Mouse (Mus musculus): ENCODE results near the gene Pdxp. TPM values are rescaled to one million over a fixed set of nuclear protein-coding genes. Genes with fewer than 3 reads are reported as not detected.

Gene Pdxp
- total and polyA plus RNA-seq, 3 experiments = 2.8 to 9.8 (median 5.4) TPM

GRCm38 (mm10) chr15:78900585-78901421 is 12.9 kb upstream of the Pdxp start:
- H3K4me3 ChIP-seq (replicated peaks in 1 of 3; ENCODE audit: low read depth in 2 of 3, low read length in 2 of 3, poor library complexity in 1 of 3) = peak overlapping the region; percentile 70 to 95 (median 83)
- H3K36me3 ChIP-seq (replicated peaks in 1 of 2; ENCODE audit: control insufficient read depth in 1 of 2, insufficient read depth in 1 of 2, low read length in 1 of 2) = peaks cover 20 to 49% of the 10 kb centered on the region in 2 experiments
- in situ Hi-C loops (cut with MboI; ENCODE audit: low pct_ligation_motif_present, low pct_unique_long_range_greater_than_20kb, low sequenced_read_pairs) (loop anchor here (25.0 kb wide), 1 partner anchor 436 kb away; the partner anchor contains the start of genes Maff and Pla2g6), dilution Hi-C loops (cut with MboI; ENCODE audit: extremely low pct_ligation_motif_present, extremely low pct_unique_long_range_greater_than_20kb, low sequenced_read_pairs) (no loop called here)
- no peaks in the 10 kb centered on the region for H3K9me3 ChIP-seq (replicated peaks; ENCODE audit: low read length)
- no peaks in the 10 kb centered on the region; the same call in 1 of the 2 replicates for H3K79me2 ChIP-seq (replicated peaks; ENCODE audit: control insufficient read depth, extremely low read depth, insufficient read depth, poor library complexity, severe bottlenecking)
- peak overlapping the region; percentile 49 for H3K9ac ChIP-seq (ENCODE audit: insufficient read depth, low read depth)
- peak overlapping the region; percentile 81 for H3K4me2 ChIP-seq (ENCODE audit: insufficient read depth, low read depth, poor library complexity, severe bottlenecking)
- H3K27ac ChIP-seq (ENCODE audit: insufficient read depth, low read depth) = peak overlapping the region; percentile 51
- no peak for DNase-seq (ENCODE audit: extremely low read depth)
- H3K4me1 ChIP-seq (ENCODE audit: control insufficient read depth in 1 of 2, insufficient read depth in 2 of 2) = peaks cover 13 to 71% of the 10 kb centered on the region in 2 experiments
- TF ChIP-seq RCOR1 (conservative IDR thresholded peaks at IDR 0.05; ENCODE audit: low read depth, low read length) (no peak), ELF1 (IDR thresholded peaks at IDR 0.05; ENCODE audit: low read depth, low read length) (peak; percentile 35; the same call in 1 of the 2 replicates)
- no peaks in the 10 kb centered on the region for H3K27me3 ChIP-seq (replicated peaks)

GRCm38 (mm10) chr15:78901422-78901789 is 12.3 kb upstream of the Pdxp start:
- in situ Hi-C loops (cut with MboI; ENCODE audit: low pct_ligation_motif_present, low pct_unique_long_range_greater_than_20kb, low sequenced_read_pairs) (loop anchor here (25.0 kb wide), 1 partner anchor 436 kb away; the partner anchor contains the start of genes Maff and Pla2g6), dilution Hi-C loops (cut with MboI; ENCODE audit: extremely low pct_ligation_motif_present, extremely low pct_unique_long_range_greater_than_20kb, low sequenced_read_pairs) (no loop called here)
- peak overlapping the region in 1 of 3 experiments; percentile 95 for H3K4me3 ChIP-seq (replicated peaks in 1 of 3; ENCODE audit: low read depth in 2 of 3, low read length in 2 of 3, poor library complexity in 1 of 3)
- no peak overlapping the region; the same call in 1 of the 2 replicates for H3K9ac ChIP-seq (ENCODE audit: insufficient read depth, low read depth)
- no peak for DNase-seq (ENCODE audit: extremely low read depth)
- peak overlapping the region; percentile 81; the same call in 1 of the 2 replicates for H3K4me2 ChIP-seq (ENCODE audit: insufficient read depth, low read depth, poor library complexity, severe bottlenecking)
- peak overlapping the region; percentile 51; the same call in 1 of the 2 replicates for H3K27ac ChIP-seq (ENCODE audit: insufficient read depth, low read depth)
- no peaks in the 10 kb centered on the region for H3K27me3 ChIP-seq (replicated peaks)
- peaks cover 7 to 65% of the 10 kb centered on the region in 2 experiments for H3K4me1 ChIP-seq (ENCODE audit: control insufficient read depth in 1 of 2, insufficient read depth in 2 of 2)
- peaks cover 26 to 53% of the 10 kb centered on the region in 2 experiments for H3K36me3 ChIP-seq (replicated peaks in 1 of 2; ENCODE audit: control insufficient read depth in 1 of 2, insufficient read depth in 1 of 2, low read length in 1 of 2)
- H3K9me3 ChIP-seq (replicated peaks; ENCODE audit: low read length) = no peaks in the 10 kb centered on the region
- TF ChIP-seq MYC (IDR thresholded peaks at IDR 0.05; ENCODE audit: low read depth, low read length) (no peak), MAX (IDR thresholded peaks at IDR 0.05; ENCODE audit: low read length) (no peak)
- H3K79me2 ChIP-seq (replicated peaks; ENCODE audit: control insufficient read depth, extremely low read depth, insufficient read depth, poor library complexity, severe bottlenecking) = no peaks in the 10 kb centered on the region; the same call in 1 of the 2 replicates

- H3K36me3 ChIP-seq (replicated peaks in 1 of 2; ENCODE audit: control insufficient read depth in 1 of 2, insufficient read depth in 1 of 2, low read length in 1 of 2) = peaks cover 41 to 70% of the 10 kb centered on the region in 2 experiments
Measured at GRCm38 (mm10) chr15:78903243-78903642, 10.5 kb upstream of the Pdxp start.

More at GRCm38 (mm10) chr15:78903243-78903642, 10.5 kb upstream of the Pdxp start:
- peak overlapping the region; percentile 10 to 41 (median 17) for H3K4me3 ChIP-seq (replicated peaks in 1 of 3; ENCODE audit: low read depth in 2 of 3, low read length in 2 of 3, poor library complexity in 1 of 3)
- no peaks in the 10 kb centered on the region for H3K27me3 ChIP-seq (replicated peaks)
- peak; percentile 87 for DNase-seq (ENCODE audit: extremely low read depth)
- dilution Hi-C loops (cut with MboI; ENCODE audit: extremely low pct_ligation_motif_present, extremely low pct_unique_long_range_greater_than_20kb, low sequenced_read_pairs) (no loop called here), in situ Hi-C loops (cut with MboI; ENCODE audit: low pct_ligation_motif_present, low pct_unique_long_range_greater_than_20kb, low sequenced_read_pairs) (loop anchor here (25.0 kb wide), 1 partner anchor 434 kb away; the partner anchor contains the start of genes Maff and Pla2g6)
- peak overlapping the region; percentile 20 for H3K9ac ChIP-seq (ENCODE audit: insufficient read depth, low read depth)
- H3K9me3 ChIP-seq (replicated peaks; ENCODE audit: low read length) = no peaks in the 10 kb centered on the region
- H3K4me2 ChIP-seq (ENCODE audit: insufficient read depth, low read depth, poor library complexity, severe bottlenecking) = peak overlapping the region; percentile 30; the same call in 1 of the 2 replicates
- H3K27ac ChIP-seq (ENCODE audit: insufficient read depth, low read depth) = peak overlapping the region; percentile 7; the same call in 1 of the 2 replicates
- TF ChIP-seq POLR2AphosphoS2 (IDR thresholded peaks at IDR 0.05; ENCODE audit: low read depth, low read length) = no peak
- peak; percentile 60 for TF ChIP-seq ELF1 (IDR thresholded peaks at IDR 0.05; ENCODE audit: low read depth, low read length)
- peak; percentile 71 for TF ChIP-seq SMC3 (IDR thresholded peaks at IDR 0.05; ENCODE audit: low read depth, low read length)
- no peak for TF ChIP-seq MAFK (IDR thresholded peaks at IDR 0.05; ENCODE audit: insufficient replicate concordance, low read length)
- TF ChIP-seq RCOR1 (conservative IDR thresholded peaks at IDR 0.05; ENCODE audit: low read depth, low read length) = no peak
- peak; percentile 87 to 97 for TF ChIP-seq CTCF (conservative IDR thresholded peaks at IDR 0.05 in 1 of 2, IDR thresholded peaks at IDR 0.05 in 1 of 2; ENCODE audit: low read depth in 2 of 2, low read length in 2 of 2)
- peak; percentile 68 for TF ChIP-seq HCFC1 (IDR thresholded peaks at IDR 0.05; ENCODE audit: low read depth, low read length)
- TF ChIP-seq ZMIZ1 (IDR thresholded peaks at IDR 0.05; ENCODE audit: low read depth, low read length) = no peak
- TF ChIP-seq ZC3H11A (IDR thresholded peaks at IDR 0.05; ENCODE audit: low read depth, low read length) = no peak; the same call in 1 of the 2 replicates
- peak; percentile 53 for TF ChIP-seq POLR2A (IDR thresholded peaks at IDR 0.05; ENCODE audit: low read depth, low read length)
- TF ChIP-seq KAT2A (IDR thresholded peaks at IDR 0.05; ENCODE audit: insufficient replicate concordance, low read length) = 0 out of 2 replicates have a peak, but pooled peaks have one; percentile 29
- no peak for TF ChIP-seq USF1 (IDR thresholded peaks at IDR 0.05; ENCODE audit: low read depth, low read length)
- TF ChIP-seq RAD21 (IDR thresholded peaks at IDR 0.05; ENCODE audit: low read depth, low read length) = peak; percentile 39
- TF ChIP-seq TBP (conservative IDR thresholded peaks at IDR 0.05; ENCODE audit: low read depth, low read length) = peak; percentile 60; the same call in 1 of the 2 replicates
- no peak for TF ChIP-seq PAX5 (IDR thresholded peaks at IDR 0.05; ENCODE audit: low read length)
- peak; percentile 39; the same call in 1 of the 2 replicates for TF ChIP-seq MEF2A (IDR thresholded peaks at IDR 0.05; ENCODE audit: borderline replicate concordance, low read depth, low read length)
- TF ChIP-seq IRF4 (IDR thresholded peaks at IDR 0.05; ENCODE audit: low read depth, low read length) = peak; percentile 63
- H3K4me1 ChIP-seq (ENCODE audit: control insufficient read depth in 1 of 2, insufficient read depth in 2 of 2) = peaks cover 6 to 47% of the 10 kb centered on the region in 2 experiments
- H3K79me2 ChIP-seq (replicated peaks; ENCODE audit: control insufficient read depth, extremely low read depth, insufficient read depth, poor library complexity, severe bottlenecking) = no peaks in the 10 kb centered on the region; the same call in 1 of the 2 replicates
